Mouse (Mus musculus): ENCODE results near the gene D630039A03Rik. TPM values are rescaled to one million over a fixed set of nuclear protein-coding genes. Genes with fewer than 3 reads are reported as not detected.

D630039A03Rik gene
- polyA plus RNA-seq, 1 experiment from 2014 or later = 2.7 TPM

DNA sequence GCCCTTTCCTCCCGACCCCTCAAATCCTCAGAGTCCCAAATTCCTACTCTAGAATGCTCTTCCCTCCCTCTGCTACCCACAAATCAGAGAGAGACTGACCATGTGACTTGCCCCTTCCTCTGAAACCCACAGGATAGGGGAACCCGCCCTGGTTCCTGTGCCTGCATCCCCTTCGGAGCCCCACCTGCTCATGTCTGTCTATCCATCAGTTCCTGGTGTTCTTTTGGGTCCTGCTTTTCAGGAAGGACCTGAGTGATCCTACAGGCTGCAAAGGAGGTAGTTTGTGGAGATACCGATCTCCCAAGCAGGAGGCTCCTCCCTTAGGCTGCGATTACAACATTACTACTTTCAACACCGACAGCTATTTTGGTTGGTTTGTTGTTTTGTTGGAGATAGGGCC is 7.2 kb downstream of the D630039A03Rik start:
- H3K27ac ChIP-seq (ENCODE audit: low read length) = no peak overlapping the region
- H3K27me3 ChIP-seq (replicated peaks; ENCODE audit: insufficient read depth, low read length) = no peaks in the 10 kb centered on the region
- H3K4me1 ChIP-seq (ENCODE audit: insufficient read depth, low read depth, low read length) = no peaks in the 10 kb centered on the region
- no peak overlapping the region for H3K9ac ChIP-seq (replicated peaks; ENCODE audit: low read depth)
- DNase-seq (ENCODE audit: low spot score) = no peak
- 51% methylated on average over 6 of the region's 6 CpGs for WGBS
- TF ChIP-seq CTCF (IDR thresholded peaks at IDR 0.05) (no peak), EP300 (IDR thresholded peaks at IDR 0.05) (no peak)
- no peak overlapping the region for H3K4me3 ChIP-seq (ENCODE audit: low read depth, low read length)
- ATAC-seq = no peak
- H3K9me3 ChIP-seq (ENCODE audit: low read length) = no peaks in the 10 kb centered on the region
- H3K4me2 ChIP-seq (replicated peaks; ENCODE audit: low read depth, low read length) = no peak overlapping the region
- no peaks in the 10 kb centered on the region for H3K36me3 ChIP-seq (ENCODE audit: insufficient read depth, low read length)

DNA sequence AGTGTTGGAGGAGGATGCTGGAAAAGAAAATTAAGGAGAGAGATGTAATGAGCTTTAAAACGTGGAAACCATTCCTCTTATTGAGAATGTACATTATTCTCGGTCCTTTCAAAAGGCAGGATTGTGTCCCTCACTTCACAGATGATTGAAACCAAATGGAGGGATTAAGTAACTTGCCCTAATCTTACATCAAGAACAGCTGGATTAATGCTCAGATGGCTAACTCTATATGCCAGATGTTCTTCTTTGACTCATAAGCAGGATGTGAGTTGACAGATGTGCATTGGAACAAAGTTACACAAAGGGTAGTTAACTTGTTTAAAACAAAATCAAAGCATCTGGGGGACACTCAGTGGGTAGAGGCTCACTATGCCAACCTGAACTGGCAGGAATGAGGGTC is 9.4 kb downstream of the D630039A03Rik start:
- Histone ChIP-seq H3K4me3 (ENCODE audit: low read depth, low read length) (no peak overlapping the region), H3K9me3 (ENCODE audit: low read length) (no peaks in the 10 kb centered on the region), H3K9ac (replicated peaks; ENCODE audit: low read depth) (no peak overlapping the region), H3K36me3 (ENCODE audit: insufficient read depth, low read length) (no peaks in the 10 kb centered on the region), H3K4me2 (replicated peaks; ENCODE audit: low read depth, low read length) (no peak overlapping the region), H3K4me1 (ENCODE audit: insufficient read depth, low read depth, low read length) (no peaks in the 10 kb centered on the region), H3K27ac (ENCODE audit: low read length) (no peak overlapping the region), H3K27me3 (replicated peaks; ENCODE audit: insufficient read depth, low read length) (no peaks in the 10 kb centered on the region)
- peak; percentile 73 for DNase-seq (ENCODE audit: low spot score)
- WGBS = 43% methylated on average over 2 of the region's 2 CpGs
- TF ChIP-seq CTCF (IDR thresholded peaks at IDR 0.05) = no peak
- 0 out of 2 replicates have a peak, but pooled peaks have one; percentile 64 for TF ChIP-seq EP300 (IDR thresholded peaks at IDR 0.05)
- peak; percentile 41; the same call in 1 of the 2 replicates for ATAC-seq

DNA sequence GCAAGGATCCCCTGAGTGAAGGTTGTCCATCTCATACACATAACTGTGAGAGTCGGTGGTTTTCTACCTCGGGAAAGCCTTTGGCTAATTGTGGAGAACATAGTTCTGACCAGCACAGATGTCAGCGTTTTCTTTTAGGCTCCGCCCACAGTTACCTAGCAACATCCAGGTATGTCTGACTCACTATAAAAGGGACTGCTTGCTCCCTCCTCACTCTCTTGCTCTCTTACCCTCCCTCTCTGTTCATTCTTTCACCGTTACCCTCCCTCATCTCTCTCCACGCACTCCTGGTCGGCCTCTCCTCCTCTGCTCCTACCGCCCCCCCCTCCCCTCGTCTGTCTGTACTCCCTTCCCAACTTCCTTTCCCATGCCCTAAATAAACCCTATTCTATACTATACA is 11.5 kb downstream of the D630039A03Rik start:
- no peaks in the 10 kb centered on the region for H3K27me3 ChIP-seq (replicated peaks; ENCODE audit: insufficient read depth, low read length)
- H3K4me2 ChIP-seq (replicated peaks; ENCODE audit: low read depth, low read length) = no peak overlapping the region; the same call in 1 of the 2 replicates
- 23% methylated on average over 8 of the region's 9 CpGs for WGBS
- no peaks in the 10 kb centered on the region for H3K9me3 ChIP-seq (ENCODE audit: low read length)
- no peak overlapping the region for H3K4me3 ChIP-seq (ENCODE audit: low read depth, low read length)
- no peak overlapping the region for H3K27ac ChIP-seq (ENCODE audit: low read length)
- no peaks in the 10 kb centered on the region for H3K4me1 ChIP-seq (ENCODE audit: insufficient read depth, low read depth, low read length)
- ATAC-seq (peak; percentile 74), DNase-seq (ENCODE audit: low spot score) (peak; percentile 74)
- no peaks in the 10 kb centered on the region for H3K36me3 ChIP-seq (ENCODE audit: insufficient read depth, low read length)
- no peak overlapping the region for H3K9ac ChIP-seq (replicated peaks; ENCODE audit: low read depth)
- no peak for TF ChIP-seq CTCF (IDR thresholded peaks at IDR 0.05)

DNA sequence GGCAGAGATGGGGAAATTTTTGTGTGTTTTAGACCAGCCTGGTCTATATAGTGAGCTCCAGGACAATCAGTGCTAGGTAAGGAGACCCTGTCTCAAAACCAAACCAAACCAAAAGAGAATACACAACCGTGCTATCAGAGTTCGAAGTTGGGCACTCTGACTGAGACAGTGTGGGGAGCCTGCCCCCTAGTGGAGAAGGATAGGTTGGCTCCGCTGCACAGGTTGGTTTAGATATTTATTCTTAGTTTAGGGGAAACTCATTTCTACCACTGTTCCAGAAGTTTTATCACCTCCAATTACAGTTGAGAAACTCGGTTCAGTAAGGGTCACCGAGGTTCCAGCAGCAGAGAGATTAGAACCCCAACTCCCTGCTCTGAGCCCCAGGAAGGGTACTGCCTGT is 11.9 kb downstream of the D630039A03Rik start:
- no peak overlapping the region; the same call in 1 of the 2 replicates for H3K4me2 ChIP-seq (replicated peaks; ENCODE audit: low read depth, low read length)
- no peak overlapping the region for H3K9ac ChIP-seq (replicated peaks; ENCODE audit: low read depth)
- TF ChIP-seq EP300 (IDR thresholded peaks at IDR 0.05) = no peak
- TF ChIP-seq CTCF (IDR thresholded peaks at IDR 0.05) = peak; percentile 93
- H3K36me3 ChIP-seq (ENCODE audit: insufficient read depth, low read length) = no peaks in the 10 kb centered on the region
- no peaks in the 10 kb centered on the region for H3K9me3 ChIP-seq (ENCODE audit: low read length)
- peak; percentile 56 for DNase-seq (ENCODE audit: low spot score)
- WGBS = 10% methylated on average over 5 of the region's 5 CpGs
- no peaks in the 10 kb centered on the region for H3K27me3 ChIP-seq (replicated peaks; ENCODE audit: insufficient read depth, low read length)
- peak; percentile 54 for ATAC-seq
- H3K4me3 ChIP-seq (ENCODE audit: low read depth, low read length) = no peak overlapping the region
- H3K27ac ChIP-seq (ENCODE audit: low read length) = no peak overlapping the region
- H3K4me1 ChIP-seq (ENCODE audit: insufficient read depth, low read depth, low read length) = no peaks in the 10 kb centered on the region

DNA sequence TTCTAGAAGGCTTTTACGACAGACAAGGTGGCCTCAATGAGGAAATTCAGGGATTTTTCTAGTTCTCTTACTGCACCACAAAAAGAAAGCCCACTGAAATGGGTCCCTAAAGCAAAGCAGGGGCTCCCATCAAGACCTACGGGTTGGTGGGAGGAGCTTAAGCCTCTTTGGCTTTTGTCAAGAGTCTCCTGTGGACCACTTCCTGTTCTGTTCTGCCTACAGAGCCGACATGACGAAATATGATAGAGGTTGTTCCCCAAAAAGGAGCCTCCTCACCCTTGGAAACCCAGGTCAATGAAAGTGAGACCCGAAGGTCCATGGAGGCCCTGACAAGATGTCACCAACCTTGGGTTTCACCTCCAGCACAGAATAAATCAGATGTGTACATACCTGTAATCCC is 13.5 kb downstream of the D630039A03Rik start:
- Histone ChIP-seq H3K9me3 (ENCODE audit: low read length) (no peaks in the 10 kb centered on the region), H3K4me1 (ENCODE audit: insufficient read depth, low read depth, low read length) (no peaks in the 10 kb centered on the region), H3K4me2 (replicated peaks; ENCODE audit: low read depth, low read length) (no peak overlapping the region), H3K27me3 (replicated peaks; ENCODE audit: insufficient read depth, low read length) (no peaks in the 10 kb centered on the region), H3K27ac (ENCODE audit: low read length) (no peak overlapping the region), H3K9ac (replicated peaks; ENCODE audit: low read depth) (no peak overlapping the region), H3K4me3 (ENCODE audit: low read depth, low read length) (no peak overlapping the region), H3K36me3 (ENCODE audit: insufficient read depth, low read length) (no peaks in the 10 kb centered on the region)
- no peak for TF ChIP-seq CTCF (IDR thresholded peaks at IDR 0.05)
- TF ChIP-seq EP300 (IDR thresholded peaks at IDR 0.05) = no peak
- WGBS = 61% methylated on average over 5 of the region's 5 CpGs
- no peak for ATAC-seq
- no peak for DNase-seq (ENCODE audit: low spot score)

DNA sequence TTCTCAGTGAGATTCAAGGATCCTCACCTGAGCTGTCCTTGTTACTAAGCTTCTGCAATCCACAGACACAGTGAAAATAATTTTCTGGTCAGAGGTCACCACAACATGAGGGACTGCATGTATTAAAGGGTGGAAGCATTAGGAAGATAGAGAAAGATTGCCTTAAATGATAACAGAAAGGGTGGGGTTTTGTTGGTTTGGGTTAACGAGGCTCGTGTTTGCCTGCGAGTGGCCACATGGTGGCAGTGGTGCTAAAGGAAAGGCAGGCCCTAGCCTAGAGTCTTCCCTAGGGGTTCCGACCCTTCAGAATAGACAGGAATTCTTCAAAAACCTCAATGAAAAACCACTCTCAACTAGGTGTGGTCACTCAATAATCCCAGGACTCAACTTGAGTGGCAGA is 14.9 kb downstream of the D630039A03Rik start:
- H3K36me3 ChIP-seq (ENCODE audit: insufficient read depth, low read length) = no peaks in the 10 kb centered on the region
- ATAC-seq (peak; percentile 58), DNase-seq (ENCODE audit: low spot score) (peak; percentile 69)
- no peak overlapping the region for H3K4me2 ChIP-seq (replicated peaks; ENCODE audit: low read depth, low read length)
- 7% methylated on average over 4 of the region's 4 CpGs for WGBS
- no peak for TF ChIP-seq EP300 (IDR thresholded peaks at IDR 0.05)
- TF ChIP-seq CTCF (IDR thresholded peaks at IDR 0.05) = peak; percentile 86
- no peak overlapping the region for H3K4me3 ChIP-seq (ENCODE audit: low read depth, low read length)
- no peak overlapping the region for H3K9ac ChIP-seq (replicated peaks; ENCODE audit: low read depth)
- no peak overlapping the region for H3K27ac ChIP-seq (ENCODE audit: low read length)
- no peaks in the 10 kb centered on the region for H3K9me3 ChIP-seq (ENCODE audit: low read length)
- no peaks in the 10 kb centered on the region for H3K4me1 ChIP-seq (ENCODE audit: insufficient read depth, low read depth, low read length)
- H3K27me3 ChIP-seq (replicated peaks; ENCODE audit: insufficient read depth, low read length) = no peaks in the 10 kb centered on the region

DNA sequence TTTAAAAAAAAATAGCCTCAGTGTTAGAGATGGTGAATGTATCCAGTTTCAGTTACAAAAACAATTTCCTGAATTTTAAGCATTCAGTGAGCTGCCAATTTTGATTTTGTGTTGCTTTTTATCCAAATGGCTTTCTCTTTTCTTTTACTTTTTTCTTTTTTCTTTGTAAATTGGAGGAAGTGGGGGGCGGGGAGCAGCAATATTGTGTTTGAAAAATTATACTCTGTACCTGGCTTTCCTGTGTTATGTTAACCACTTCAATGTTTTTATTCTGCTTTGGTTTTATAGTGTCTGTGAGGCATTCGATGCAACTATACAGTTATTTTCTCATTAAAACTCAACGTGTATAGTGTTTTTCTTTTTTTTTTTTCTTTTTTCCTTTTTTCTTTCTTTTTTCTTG is 19.5 kb downstream of the D630039A03Rik start:
- 77% methylated on average over 3 of the region's 3 CpGs for WGBS
- H3K4me2 ChIP-seq (replicated peaks; ENCODE audit: low read depth, low read length) = no peak overlapping the region
- no peak overlapping the region for H3K4me3 ChIP-seq (ENCODE audit: low read depth, low read length)
- H3K27ac ChIP-seq (ENCODE audit: low read length) = no peak overlapping the region
- H3K9me3 ChIP-seq (ENCODE audit: low read length) = no peaks in the 10 kb centered on the region
- H3K27me3 ChIP-seq (replicated peaks; ENCODE audit: insufficient read depth, low read length) = no peaks in the 10 kb centered on the region
- no peak for ATAC-seq
- peaks cover 11% of the 10 kb centered on the region; the same call in 1 of the 2 replicates for H3K36me3 ChIP-seq (ENCODE audit: insufficient read depth, low read length)
- DNase-seq (ENCODE audit: low spot score) = no peak
- no peaks in the 10 kb centered on the region for H3K4me1 ChIP-seq (ENCODE audit: insufficient read depth, low read depth, low read length)
- H3K9ac ChIP-seq (replicated peaks; ENCODE audit: low read depth) = no peak overlapping the region
- TF ChIP-seq CTCF (IDR thresholded peaks at IDR 0.05) (no peak), EP300 (IDR thresholded peaks at IDR 0.05) (no peak)

Measured in lung, postnatal 0 days (tissue).